Mouse (Mus musculus): Measurements from ENCODE around the gene Vmn2r12. TPM values are rescaled to one million over a fixed set of nuclear protein-coding genes. Genes with fewer than 3 reads are reported as not detected.

The Vmn2r12 gene
- polyA plus RNA-seq (2012; fragmentation: generic; extraction: Trizol) = not detected

DNA sequence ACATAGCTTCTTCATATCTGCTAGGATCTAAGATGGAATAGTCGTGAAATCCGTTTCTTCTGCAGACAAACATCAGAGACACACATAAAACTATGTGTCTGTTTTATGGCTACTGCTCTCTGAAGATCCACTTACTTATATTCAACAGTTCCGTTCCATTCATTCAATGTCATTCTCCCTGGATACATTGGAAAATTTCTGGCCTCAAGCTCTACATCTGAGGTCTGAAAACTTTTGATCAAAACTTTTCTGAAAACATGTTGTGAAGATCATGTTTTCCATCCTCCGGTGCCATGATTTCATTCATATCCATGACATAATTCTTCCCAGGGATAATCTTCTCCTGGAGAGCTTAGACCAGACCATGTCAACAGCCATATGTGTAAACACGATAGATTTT lies at the start of gene Vmn2r12:
Gene Vmn2r12, minus strand, starts transcription at position 101 of the 400 bp plus-strand sequence.

GRCm38 (mm10) chr5:109059469-109059868 lies 38.3 kb downstream of the Vmn2r12 start, which contains the start of gene Vmn2r11:
Gene Vmn2r11 (minus strand): TSS chr5:109059569.

Other genes starting within 250 kb of the Vmn2r12 start
- not detected for gene Vmn2r9, start 245.3 kb downstream of the Vmn2r12 start, polyA plus RNA-seq (2012; fragmentation: generic; extraction: Trizol)
- not detected for gene Vmn2r10, start 91.4 kb downstream of the Vmn2r12 start, polyA plus RNA-seq (2012; fragmentation: generic; extraction: Trizol)
- not detected for gene Vmn2r11, start 38.4 kb downstream of the Vmn2r12 start, polyA plus RNA-seq (2012; fragmentation: generic; extraction: Trizol)
- gene Vmn2r13, start 94.2 kb upstream of the Vmn2r12 start, polyA plus RNA-seq (2012; fragmentation: generic; extraction: Trizol) = under 1 TPM in 1 of 2 experiments, not detected in 1; 0.01 TPM
- not detected for gene Vmn2r14, start 126.8 kb upstream of the Vmn2r12 start, polyA plus RNA-seq (2012; fragmentation: generic; extraction: Trizol)
- not detected for gene Vmn2r15, start 199.7 kb upstream of the Vmn2r12 start, polyA plus RNA-seq (2012; fragmentation: generic; extraction: Trizol)
- not detected for gene Vmn2r16, start 232.2 kb upstream of the Vmn2r12 start, polyA plus RNA-seq (2012; fragmentation: generic; extraction: Trizol)

All from C3H10T1/2 (cell line).